Mouse (Mus musculus) sigmoid colon, adult 10 weeks (tissue): ENCODE data around the gene Nup62. TPM values are rescaled to one million over a fixed set of nuclear protein-coding genes. Genes with fewer than 3 reads are reported as not detected.

Experiments
- polyA plus RNA-seq: library from polyadenylated mRNA; stranded (reverse); fragments of 350-450 nt; fragmentation: Illumina TruSeq; extraction: RNeasy Lipid Tissue Mini Kit (QIAGEN cat#74804); gene quantifications from one replicate; pipeline ENCODE4 v1.2.3, GENCODE M21; 2014; ENCODE audit warnings: low read depth, low replicate concordance

Nup62 gene
- 4.4 TPM for polyA plus RNA-seq

DNA sequence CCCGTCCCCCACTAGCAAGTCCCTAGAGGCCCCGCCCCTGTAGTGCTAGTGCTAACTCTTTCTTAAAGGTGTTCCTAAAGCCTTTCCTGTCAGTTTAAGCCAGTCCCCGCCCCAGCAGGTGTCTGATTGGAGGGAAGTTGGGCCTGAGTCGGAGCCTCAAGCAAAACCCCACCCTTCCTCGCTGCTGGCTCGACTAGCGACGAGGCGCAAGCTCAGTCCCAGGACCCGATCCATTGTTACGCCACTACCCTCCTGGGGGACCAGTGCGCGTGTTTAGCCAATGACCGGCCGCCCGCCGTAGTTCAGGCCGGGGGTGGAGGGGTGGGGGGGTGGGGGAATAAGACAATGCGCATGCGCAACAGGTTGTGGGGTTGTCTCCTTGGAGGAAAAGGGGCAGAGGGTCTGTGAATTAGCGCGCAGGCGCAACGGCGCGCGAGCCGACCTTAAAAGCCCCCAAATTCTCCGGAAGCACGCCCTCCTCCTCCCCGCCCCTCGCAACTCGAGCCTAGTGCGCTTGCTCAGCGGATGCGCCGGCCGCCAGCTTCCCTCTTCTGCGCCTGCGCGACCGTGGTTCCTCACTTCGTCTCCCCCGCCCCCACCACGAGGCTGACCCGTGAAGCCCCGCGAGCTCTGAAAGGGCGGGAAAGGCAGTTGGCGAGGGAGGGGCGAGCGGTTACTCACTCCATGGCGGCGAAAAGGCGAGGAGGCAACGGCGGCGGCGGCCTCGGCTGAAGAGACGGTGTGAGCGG, at the start of gene Nup62, which contains the start of gene Il4i1:
TSS of gene Nup62 (plus strand) at position 368 of the 749 bp plus-strand sequence.
TSS of gene Il4i1 (plus strand) at position 667 of the 749 bp plus-strand sequence.

DNA sequence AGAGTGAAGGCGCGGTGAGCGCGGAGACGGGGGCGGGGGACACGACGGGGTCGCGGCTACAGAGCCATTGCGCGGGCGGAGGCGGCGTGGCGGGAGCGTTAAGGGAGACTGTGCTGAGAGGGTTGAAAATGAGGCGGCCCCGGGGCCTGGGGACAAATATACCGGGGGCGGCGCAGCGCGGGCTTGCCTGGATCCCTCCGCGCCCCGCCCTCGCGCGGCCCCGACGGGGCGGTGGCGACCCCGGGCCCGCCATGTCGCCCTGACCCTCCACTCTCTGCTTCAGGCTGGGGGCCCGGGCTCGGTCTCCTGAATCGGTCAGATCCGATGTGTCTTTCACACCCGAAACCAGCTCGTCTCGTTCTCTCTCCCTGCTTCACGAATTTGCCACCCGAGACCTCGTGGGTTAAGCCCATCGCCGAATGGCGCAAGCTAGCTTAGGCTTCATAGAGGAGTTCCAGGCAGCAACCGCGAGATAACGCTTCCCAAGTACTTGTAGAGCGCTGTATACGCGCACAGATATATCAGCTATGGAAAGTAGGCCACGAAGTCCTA, 658 bp downstream of the Nup62 start, which contains the start of gene Atf5:
TSS of gene Atf5 (minus strand) at position 189 of the 552 bp plus-strand sequence.

DNA sequence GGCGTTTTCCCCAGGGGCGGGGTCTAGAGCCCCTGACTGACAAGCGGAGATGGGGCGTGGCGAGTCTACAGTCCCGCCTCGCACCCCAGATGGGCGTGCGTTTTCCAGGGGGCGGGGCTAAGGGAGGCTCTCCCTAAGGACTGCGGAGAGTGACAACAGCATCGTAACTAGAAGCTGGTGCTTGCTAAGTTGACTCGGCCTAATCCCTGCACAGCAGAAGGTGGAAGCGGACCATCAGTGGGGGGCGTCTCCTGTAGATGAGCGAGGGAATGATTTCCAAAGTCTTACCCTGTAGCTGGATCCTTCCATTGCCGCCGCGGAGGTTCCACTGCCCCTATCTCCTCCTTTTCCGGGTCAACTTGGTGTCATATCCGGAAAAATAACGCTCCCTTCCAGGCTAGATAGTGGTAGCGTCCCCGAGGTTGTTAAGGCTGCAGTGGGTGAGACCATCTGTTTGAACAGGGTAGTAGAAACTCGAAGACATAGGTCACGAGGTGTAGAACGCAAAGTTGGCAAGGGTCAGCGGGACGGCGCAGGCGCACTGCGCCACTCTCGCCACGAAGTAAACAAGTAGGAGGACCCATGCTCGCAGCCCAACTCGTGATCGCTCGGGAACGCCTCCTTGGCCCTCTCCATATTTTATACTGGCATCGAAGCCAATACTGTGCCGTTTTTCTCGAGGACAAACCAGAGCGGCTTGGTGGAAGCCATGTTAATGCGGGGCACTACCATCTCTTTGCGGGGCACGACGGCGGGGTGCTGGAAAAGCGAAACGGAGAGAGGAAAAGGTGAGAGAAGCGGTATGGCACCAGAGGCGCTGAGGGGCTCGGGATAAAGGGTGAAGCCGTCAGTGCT, 32.9 kb downstream of the Nup62 start, which contains the start of the genes Akt1s1 and Tbc1d17:
TSS of gene Akt1s1 (plus strand) at position 431 of the 855 bp plus-strand sequence.
TSS of gene Tbc1d17 (minus strand) at position 519 of the 855 bp plus-strand sequence.

DNA sequence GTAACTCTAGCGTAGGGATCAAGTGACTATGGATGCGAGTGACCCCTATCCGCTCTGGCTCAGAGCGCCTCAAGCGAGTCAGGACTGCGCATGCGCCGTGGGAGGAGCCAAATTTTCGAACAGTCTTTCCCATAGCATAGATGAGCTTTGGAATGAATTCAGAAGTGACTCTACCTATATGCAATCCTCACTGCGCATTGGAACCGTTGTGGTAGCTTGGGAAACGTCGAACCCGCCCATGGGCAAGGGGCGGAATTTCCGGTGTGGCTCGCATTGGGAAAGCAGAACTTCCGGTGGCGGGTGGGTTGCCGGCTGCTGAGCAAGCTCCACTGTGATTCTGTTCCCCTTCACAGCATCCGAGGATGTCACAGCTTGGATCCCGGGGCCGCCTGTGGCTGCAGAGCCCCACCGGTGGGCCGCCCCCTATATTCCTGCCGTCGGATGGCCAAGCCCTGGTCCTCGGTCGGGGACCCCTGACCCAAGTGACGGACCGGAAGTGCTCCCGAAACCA, 41.2 kb downstream of the Nup62 start, which contains the start of gene Pnkp:
TSS of gene Pnkp (plus strand) at position 98 of the 511 bp plus-strand sequence.

DNA sequence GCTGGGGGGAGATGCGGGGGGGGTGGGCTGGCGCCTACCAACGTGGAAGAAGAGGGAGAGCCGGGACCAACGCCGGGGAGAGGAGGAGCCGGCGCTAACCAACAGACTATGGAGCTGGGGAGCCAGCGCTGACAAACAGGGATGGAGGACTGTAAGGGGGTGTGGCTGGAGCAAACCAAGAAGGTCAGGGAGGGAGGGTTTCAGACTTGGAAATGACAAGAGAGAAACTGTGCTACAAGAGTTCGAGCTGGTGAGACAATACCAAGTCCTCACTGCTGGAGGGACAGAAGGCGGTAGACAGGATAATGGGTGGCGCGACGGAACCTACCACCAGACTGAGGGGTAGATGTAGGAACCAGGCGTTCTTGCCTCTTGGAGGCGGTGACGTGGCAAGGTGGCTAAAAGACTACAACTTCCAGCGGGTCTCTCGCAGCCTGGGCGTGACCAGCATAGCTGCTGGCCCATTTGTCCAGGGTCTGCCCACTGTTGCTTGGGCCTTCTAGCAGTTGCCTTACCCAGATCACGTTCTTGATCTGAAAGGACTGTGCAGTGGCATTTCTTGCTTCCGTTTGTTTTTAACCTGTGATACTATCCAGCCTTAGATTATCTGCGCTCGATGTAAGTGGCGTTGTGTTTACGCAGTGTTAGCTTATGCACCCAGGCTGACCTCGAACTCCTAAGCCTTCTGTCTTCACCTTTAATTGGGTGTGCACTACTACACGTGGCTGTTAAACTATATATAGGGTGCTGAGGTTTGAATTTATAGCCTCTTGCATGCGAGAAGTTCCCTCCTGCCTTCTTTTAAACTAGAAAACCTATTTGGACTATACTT, 54.0 kb downstream of the Nup62 start, which contains the start of gene Ptov1:
TSS of gene Ptov1 (minus strand) at position 92 of the 832 bp plus-strand sequence.

Other genes starting within 250 kb of the Nup62 start
- gene Napsa, start 243.7 kb upstream of the Nup62 start, polyA plus RNA-seq, result 1.2 TPM
- gene Kcnc3, start 225.4 kb upstream of the Nup62 start, polyA plus RNA-seq, result 0.22 TPM
- gene Myh14, start 145.2 kb upstream of the Nup62 start, polyA plus RNA-seq, result 2.9 TPM
- not detected for gene Izumo2, start 107.3 kb upstream of the Nup62 start, polyA plus RNA-seq
- gene Vrk3, start 67.7 kb upstream of the Nup62 start, polyA plus RNA-seq, result 16.2 TPM
- 0.35 TPM for gene Zfp473, start 65.0 kb upstream of the Nup62 start, polyA plus RNA-seq
- gene Il4i1, start 299 bp downstream of the Nup62 start, polyA plus RNA-seq, result not detected
- 3.8 TPM for gene Atf5, start 570 bp downstream of the Nup62 start, polyA plus RNA-seq
- gene Akt1s1, start 32.9 kb downstream of the Nup62 start, polyA plus RNA-seq, result 1.7 TPM
- gene Tbc1d17, start 33.0 kb downstream of the Nup62 start, polyA plus RNA-seq, result 1.0 TPM
- 0.19 TPM for gene Pnkp, start 41.1 kb downstream of the Nup62 start, polyA plus RNA-seq
- not detected for gene Ptov1, start 53.7 kb downstream of the Nup62 start, polyA plus RNA-seq
- 2.7 TPM for gene Med25, start 76.6 kb downstream of the Nup62 start, polyA plus RNA-seq
- gene Fuz, start 80.0 kb downstream of the Nup62 start, polyA plus RNA-seq, result 3.2 TPM
- 19.4 TPM for gene Ap2a1, start 113.4 kb downstream of the Nup62 start, polyA plus RNA-seq
- not detected for gene Tsks, start 127.1 kb downstream of the Nup62 start, polyA plus RNA-seq
- 0.44 TPM for gene Cpt1c, start 158.8 kb downstream of the Nup62 start, polyA plus RNA-seq
- gene Prmt1, start 170.5 kb downstream of the Nup62 start, polyA plus RNA-seq, result 3.3 TPM
- gene Irf3, start 181.6 kb downstream of the Nup62 start, polyA plus RNA-seq, result 24.0 TPM
- 0.76 TPM for gene Bcl2l12, start 182.6 kb downstream of the Nup62 start, polyA plus RNA-seq
- 6.3 TPM for gene Scaf1, start 200.3 kb downstream of the Nup62 start, polyA plus RNA-seq
- gene Rras, start 201.9 kb downstream of the Nup62 start, polyA plus RNA-seq, result 3.2 TPM
- gene Prr12, start 236.8 kb downstream of the Nup62 start, polyA plus RNA-seq, result 0.22 TPM
- 6.3 TPM for gene Nosip, start 246.3 kb downstream of the Nup62 start, polyA plus RNA-seq
- gene Prrg2, start 246.6 kb downstream of the Nup62 start, polyA plus RNA-seq, result 10.9 TPM